Mouse (Mus musculus): ENCODE data around the gene Fmod.

The Fmod gene

DNA sequence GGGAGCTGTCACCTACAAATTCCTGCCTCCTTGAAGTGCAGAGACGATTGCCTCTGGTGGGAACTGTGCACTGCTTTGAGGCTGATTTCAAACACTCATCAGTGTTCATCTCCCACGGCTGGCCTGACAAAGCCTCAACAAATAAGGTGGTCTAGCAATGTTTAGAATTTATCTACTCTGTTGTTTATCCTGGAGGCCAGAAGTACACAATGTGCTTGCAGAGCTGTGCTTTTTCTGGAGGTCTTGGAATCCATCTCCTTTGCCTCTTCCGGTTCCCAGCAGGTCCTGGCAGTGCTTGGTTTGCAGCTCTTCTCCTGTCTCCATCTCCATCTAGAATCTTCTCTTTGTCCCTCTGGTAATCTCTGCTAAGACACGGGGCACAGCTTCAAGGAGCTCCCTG, 19.2 kb downstream of the Fmod start:
- DNase-seq (ENCODE audit: low spot score), result no peak

DNA sequence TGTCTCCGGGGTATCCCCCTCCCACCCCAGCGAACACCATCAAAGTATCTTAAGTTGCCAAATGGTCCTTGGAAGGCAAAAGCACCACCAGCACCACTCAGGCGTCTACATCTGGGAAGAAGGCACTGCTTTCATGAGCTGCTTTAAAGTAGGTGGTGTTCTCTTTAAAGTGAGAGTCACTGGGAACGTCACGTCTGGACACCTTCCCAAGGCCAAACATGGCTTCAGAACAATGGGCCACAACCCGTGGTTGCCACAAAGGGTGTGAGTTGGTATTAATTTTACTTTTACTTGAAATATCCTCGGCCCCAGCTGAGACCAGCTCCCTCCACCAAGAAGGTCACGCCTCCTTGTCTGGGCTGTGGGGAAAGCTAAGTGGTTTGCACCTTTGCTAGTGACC, 20.7 kb downstream of the Fmod start:
- no peak for DNase-seq (ENCODE audit: low spot score)

DNA sequence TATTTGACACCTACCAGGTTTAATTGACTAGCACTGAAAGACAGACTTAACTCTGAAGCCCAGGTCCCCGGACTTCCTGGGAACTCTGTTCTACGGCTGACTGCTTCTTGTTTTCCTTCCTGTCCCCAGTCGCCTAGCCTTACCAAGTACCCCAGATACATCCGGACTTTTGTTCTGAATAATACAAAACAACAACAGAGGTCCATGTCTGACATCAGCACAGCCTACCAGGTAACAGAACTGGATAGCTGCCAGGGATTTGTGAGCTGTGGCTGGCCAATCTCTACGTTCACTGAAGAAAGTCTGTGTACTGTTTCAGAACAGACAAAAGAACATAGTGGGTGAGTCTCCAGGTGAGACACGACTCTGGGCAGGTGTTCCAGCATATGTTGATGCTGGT, 21.8 kb downstream of the Fmod start:
- peak; percentile 68 for DNase-seq (ENCODE audit: low spot score)

DNA sequence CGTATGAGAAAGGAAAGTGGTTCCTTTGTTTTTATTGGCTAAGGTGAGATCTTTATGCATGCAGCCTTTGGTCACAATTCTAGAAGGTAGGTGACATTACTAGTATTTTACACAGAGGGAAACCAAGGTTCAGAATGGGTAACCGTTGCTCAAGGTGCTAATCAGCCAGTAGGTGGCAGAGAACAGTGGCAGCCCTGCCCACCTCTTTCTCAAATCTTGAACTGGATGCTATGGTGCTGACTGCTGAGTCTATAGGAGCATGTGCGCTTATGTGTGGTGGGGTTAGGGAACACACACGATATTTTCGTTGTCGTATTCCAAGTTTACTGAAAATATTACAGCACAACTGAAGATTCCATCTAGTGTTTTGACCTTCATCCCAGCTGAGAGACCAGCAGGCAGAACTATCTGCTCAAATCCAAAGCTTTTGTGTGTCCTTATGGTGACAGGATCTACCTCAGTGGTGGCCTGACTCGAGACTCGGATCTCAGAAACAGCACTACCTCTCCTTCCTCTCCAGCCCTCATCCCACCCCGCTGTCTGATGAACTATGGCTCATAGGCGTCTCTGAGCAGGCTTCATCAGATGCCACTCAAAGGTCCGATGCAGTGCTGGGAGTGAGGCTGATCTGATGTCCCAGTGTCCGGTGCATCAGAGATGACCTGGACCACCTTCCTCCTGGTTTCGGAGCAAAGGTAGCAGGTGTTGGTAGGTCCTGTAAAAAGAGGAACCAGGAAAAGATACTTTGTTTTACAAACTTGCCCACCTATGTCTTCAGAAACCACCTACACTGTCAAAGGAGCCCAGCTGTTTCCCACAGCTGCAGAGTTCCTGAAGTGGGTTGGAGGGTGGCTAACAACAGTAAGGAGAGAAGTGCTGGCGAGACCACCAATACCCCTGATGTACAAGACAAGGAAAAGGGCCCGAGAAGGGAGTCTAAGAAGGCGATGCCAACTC, 23.0 kb downstream of the Fmod start:
- peak; percentile 72 for DNase-seq (ENCODE audit: low spot score)

DNA sequence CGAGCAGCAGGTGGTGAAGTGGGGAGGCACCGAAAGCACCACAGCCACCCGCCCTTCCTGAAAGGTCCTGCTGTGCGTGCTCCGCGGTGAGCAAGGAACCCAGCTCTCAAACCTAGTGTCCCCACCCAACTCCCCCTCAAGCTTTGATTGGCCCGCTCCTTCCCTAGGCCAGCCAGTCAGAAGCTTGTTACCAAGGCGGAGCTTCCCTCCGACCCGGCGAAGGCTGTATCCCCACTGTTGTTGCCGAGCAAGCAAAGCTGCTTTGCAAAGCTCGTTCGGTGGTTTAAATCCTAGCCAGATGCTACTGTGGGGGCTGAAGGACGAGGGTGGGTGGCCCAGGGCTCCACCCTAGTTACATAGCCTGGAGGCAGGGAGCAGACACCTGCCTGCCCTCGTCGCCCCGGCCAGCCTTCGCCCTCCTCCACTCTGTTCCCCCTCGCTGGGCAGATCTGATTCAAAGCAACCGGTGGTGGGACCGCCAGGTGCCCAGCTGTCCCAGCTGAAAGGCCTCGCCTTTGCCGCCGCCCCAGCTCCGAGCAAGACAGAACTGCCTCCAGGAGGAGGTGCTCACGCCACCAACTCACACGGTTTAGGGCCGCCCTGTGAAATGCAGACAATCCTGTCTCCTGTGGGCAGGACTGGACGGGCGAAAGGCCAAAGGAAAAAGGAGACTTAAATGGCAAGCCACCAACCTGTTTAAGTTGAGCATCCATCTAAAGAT, 24.0 kb downstream of the Fmod start:
- DNase-seq (ENCODE audit: low spot score), result peak; percentile 94

DNA sequence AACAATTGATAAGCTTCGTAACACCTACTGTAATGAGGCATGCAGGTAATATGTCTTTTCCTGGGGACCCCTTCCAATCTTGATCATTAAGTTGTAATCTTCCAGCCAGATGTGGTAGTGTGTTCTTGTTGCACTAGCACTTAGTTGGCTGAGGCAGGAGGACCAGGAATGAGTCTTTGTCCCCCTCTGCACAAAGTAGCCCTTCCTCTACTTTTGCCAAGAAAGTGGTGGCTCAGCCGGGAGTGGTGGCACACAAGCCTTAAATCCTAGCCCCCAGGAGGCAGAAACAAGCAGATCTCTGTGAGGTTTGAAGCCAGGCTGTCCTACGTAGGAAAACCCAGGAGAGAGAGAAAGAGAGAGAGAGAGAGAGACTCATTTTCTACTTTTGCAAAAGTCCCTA, 24.9 kb downstream of the Fmod start:
- DNase-seq (ENCODE audit: low spot score), result no peak

DNA sequence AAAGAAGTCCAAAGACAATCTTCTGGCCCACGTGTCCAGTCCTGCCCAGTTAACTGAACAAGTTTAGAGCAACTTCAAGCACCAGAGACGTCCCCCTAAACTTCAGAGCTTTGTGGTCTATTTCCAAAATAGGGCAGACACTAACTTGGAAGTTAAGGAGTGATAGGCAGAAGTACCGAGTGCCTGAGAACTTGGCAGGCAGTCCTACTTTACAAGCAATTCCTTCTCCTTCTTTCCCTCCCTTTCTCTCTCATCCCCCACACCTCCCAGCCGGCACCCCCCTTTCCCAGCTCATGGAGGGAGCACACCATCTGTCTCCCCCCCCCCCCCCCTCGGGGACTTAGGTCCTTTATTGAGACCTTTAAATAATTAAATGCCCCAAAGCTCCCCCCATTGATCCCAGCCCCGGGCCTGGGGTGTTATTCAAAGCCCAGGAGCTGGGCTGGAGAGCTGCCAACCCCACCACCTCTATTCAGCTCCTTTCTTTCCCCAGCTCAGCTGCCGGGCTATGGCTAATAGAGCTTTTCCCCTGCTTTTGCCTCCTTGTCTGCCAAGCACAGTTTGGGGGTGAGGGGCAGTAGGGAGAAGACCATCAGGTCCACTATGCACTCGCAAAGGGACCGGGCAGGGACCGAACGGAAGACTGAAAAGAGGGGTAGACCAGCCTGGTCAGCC, 25.5 kb downstream of the Fmod start:
- DNase-seq (ENCODE audit: low spot score), result no peak

DNA sequence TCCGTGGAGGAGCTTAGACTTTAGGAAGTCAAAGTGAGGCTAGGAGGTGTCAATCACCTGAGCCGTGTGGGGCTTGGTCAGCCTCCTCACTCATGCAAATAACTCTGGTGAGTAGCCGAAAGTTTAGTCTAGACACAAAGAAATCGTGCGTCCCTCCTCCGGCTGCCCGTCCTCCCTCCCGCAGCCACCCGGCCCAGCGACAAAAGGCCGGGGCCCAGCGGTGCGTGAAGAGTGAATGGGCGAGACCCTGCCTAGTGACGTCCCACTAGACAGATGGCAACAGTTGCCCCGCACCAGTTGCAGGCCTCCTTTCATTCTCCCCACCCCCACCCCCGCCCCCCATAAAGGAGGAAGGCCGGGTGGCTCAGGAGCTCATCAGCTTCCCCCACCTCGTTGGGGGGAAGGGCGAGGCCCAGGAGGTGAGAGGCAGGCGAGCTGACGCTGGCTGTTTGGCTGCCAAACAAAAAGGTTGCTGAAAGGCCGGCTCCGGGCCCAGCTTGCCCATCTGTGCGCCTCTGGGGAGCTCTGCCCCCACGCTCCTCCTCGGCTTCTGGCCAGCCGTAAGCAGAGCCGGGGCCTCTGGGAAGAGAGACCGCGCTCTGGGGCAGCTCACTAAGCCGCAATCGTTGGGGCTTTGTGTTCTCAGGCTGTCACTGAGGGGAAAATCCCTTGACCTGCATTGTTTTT, 26.2 kb downstream of the Fmod start:
- peak; percentile 53 for DNase-seq (ENCODE audit: low spot score)

DNA sequence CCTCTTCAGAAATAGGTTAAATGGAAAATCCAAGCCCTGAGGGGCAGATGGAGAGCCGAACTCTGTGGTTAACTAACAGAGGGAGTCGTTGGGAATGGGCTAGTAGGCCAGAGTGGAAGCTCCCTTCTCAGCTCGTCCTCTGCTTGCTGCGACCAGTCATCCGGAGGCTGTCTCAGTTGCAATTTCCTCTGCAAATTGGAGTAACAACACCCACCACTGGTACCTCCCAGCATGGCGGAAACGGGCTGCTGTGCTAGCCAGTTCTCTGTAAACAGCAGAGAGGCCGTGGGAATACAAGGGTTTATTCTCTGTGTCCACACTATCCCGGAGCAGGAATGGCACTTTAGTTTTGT, 26.7 kb downstream of the Fmod start:
- peak; percentile 66 for DNase-seq (ENCODE audit: low spot score)

DNA sequence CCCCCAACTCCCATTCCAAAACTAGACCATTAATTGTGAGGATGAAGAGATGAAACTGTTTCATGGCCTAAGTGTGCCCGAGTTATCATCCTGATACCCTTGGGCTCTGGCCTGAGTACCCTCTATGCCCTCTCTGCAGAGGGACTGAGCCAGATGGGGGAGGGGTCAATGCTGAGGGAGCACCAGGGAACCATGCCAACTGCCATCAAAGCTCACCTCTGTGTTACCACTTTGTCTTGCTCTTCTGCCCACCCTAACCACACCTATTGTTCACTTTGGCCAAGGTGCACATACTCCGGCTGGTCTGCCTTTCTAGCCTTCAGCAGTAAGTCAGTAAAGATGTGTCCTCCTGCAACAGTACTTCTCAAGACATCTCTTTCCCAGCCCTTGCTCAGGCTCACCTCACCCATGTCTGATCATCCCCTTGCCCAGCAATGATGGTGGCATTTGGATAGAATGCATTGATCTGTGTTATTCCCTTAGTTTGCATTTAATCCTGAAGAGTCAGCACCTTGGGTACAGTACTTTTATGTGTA, 27.3 kb downstream of the Fmod start:
- no peak for DNase-seq (ENCODE audit: low spot score)

DNA sequence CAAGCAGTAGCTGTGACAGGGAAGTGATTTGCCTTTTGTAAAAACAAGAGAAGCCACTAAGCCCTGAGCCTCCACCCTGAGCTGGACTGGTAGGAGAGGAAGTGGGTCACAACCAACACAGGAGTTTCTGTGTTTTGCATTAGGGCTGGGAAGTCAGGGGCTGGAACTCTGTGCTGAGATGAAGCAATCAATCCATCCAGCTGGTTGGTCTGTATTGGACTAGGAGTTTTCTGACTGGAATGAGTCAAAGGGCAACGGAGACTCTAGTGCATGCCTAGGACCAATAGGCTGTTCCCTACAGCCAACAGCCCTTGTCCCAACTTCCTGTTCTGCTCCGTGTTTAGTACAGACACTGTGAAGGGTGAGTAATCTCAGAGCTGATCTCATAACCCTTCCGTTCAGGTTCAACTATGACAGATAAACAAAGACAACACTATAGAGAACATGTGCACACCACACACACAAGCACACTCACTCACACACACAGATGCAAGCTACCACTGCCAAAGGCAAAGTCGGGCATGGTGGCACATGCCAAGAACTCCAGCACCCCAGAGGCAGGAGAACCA, 28.3 kb downstream of the Fmod start:
- DNase-seq (ENCODE audit: low spot score), result peak; percentile 63

DNA sequence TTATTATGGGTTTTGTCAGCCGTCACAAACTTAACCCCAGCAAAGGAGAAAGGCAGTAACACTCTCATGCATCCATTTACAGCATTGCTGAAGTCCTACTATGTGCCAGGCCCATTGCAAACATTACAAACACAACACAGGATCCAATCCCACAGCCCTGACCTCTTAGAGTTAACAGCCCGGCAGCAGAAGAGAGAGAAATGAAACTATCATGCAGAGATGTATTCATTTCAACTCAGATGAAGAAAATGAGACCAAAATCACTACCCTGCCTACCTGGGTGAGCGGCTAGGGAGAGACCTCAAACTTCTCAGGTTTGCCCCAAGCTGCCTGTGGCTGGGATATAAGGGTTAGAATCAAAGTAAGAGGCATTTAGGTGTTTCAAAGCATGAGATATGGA, 29.5 kb downstream of the Fmod start:
- no peak for DNase-seq (ENCODE audit: low spot score)

DNA sequence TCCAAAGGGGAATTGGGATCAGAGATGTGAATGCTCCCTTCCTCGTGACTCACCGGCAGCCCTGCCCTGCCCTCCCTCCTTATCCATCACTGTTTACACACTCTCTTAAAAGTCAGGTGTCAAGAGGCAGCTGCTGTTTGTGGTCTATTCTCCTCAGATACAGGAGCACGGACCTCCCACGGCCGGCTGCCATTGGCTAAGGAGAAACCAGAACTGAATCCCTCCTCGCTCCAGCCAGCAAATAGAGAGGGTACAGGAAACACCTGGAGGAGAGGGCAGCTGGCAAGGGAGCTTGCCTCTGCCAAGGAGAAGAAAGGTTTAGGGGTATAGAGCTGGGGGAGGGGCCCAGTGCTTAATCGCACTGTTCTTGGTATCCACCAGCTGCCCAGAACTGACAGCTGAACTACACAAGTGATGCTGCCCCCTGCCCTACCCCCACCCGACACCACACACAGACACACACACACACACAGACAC, 30.1 kb downstream of the Fmod start:
- DNase-seq (ENCODE audit: low spot score), result peak; percentile 84

DNA sequence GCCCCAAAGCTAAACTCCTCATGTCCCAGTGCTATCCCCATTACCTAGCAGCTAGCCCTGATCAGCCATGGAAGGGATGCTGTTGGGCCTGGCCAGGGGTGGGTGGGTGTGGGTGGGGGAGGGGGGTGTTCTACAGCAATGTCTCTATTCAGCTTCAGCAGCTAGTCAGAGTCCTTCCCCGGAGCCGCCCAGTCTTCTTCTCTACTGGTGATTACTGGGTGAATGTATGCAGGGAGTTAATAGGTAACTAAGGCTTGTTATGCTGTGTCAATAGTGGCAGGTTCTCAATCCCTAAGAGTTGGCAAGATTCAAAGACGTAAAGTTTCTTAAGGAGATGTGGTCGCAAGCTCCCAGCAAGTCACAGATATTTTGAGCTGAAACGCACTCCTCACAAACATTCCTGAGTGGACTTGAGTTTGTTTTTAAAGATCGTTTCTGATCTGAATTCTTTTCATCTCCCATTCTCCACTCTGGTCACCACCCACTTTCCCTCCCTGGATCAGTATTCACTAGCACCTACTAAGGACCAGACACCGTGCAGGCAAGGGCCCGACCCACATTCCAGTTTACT, 33.1 kb downstream of the Fmod start:
- DNase-seq (ENCODE audit: low spot score), result no peak

DNA sequence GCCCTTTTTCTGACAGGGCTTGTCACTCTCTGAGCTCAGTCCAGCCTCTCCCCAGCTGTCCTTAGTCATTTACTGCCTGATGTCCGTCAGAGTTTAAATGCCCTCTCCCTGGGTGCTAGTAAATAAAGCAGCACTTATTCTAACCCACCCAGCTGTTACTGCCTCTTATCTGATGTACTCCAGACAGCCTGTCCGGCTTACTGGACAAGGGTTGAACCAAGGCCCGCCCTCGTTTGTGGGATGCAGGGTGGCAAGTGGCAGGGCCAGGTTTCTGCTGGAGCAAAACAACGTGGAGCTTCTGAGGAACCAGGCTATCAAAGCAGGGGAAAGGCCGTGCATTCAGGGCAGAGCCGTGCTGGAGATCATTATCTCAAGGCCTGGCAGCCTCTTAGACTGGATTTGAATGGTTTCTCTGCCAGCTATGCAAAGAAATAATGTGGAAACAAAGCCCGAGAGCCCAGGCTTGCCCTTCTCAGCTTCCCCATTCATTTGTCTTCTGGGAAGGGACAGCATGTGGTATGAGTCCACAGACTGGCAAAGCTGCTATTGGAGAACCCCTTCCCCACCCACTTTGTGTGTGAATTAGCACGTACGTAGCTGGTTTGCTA, 34.5 kb downstream of the Fmod start:
- no peak for DNase-seq (ENCODE audit: low spot score)

DNA sequence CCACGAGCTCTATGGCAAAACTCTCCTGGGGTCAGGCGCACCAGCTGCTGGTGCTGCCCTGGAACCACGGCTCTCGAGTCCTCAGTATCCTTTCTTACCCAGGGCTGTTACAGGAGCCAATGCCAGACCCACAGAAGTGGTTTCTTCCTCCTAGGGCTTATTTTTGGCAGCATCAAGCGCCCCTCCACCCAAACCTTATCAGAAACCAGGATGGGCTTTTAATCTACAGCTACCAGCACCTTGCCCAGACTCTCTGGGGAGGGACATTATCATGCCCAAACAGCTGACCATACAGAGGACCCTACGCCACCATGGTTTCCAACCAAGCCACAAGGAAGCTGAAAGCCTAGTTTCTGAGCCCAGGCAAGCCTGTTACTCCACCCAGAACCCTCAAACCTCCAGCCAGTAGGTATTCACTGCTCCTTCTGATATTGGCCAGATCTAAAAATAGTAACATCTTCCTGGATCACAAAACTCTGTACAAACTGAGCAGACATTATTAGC, 36.1 kb downstream of the Fmod start:
- DNase-seq (ENCODE audit: low spot score), result no peak

DNA sequence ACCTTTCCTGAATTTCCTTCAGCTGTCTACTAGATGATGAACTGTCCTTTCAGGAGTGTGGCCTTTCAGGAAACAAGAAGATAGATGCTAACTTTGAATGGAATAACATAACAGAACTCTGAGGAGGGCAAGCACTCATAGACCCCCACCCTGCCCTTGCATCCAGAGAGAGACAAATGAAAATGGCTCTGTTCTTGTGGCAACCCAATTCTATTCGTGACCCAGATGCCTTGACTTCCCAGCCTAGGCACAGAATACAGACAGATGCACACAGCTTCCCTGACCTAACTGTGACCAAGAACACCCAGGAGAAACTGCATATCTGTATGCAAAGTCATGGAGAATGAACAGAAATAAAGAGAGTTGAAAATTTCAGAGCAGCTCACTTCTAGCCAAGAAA, 36.6 kb downstream of the Fmod start:
- DNase-seq (ENCODE audit: low spot score), result no peak

DNA sequence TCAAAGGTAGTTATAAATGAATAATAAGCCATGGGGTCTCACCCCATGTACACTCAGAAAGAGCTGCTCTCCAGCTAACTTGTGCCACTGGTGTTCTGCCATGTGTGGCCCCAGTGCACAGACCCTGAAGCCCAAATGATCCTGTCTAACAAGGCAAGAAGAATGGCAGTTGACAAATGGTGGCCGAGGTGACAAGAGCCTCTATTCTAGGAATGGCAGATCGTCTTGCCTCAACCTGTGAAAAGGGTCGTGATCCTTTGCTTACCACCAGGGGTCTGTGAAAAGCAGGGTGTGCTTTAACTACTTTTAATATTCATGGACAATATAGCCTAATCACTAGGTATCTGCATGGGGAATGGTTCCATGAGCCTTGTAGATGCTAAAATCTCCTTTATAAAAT, 37.1 kb downstream of the Fmod start:
- no peak for DNase-seq (ENCODE audit: low spot score)

DNA sequence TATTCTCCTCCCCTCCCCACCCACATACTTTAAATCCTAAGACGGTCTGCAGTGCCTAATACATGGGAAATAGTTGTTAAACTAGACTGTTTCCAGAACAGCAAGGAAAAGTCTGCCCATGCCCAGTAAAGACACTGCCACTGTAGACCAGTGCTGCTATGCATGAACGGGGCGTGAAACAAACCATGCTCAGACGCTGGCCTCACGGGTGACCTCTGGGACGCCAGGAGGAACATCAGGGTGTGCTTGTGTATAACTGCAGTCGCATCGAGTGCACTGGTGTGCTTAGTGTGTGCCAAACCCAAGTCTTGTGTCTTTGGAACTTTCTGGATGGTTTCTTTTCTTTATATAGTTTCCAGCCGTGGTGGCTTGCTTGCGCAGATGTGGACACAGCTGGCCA, 37.6 kb downstream of the Fmod start:
- DNase-seq (ENCODE audit: low spot score), result no peak

DNA sequence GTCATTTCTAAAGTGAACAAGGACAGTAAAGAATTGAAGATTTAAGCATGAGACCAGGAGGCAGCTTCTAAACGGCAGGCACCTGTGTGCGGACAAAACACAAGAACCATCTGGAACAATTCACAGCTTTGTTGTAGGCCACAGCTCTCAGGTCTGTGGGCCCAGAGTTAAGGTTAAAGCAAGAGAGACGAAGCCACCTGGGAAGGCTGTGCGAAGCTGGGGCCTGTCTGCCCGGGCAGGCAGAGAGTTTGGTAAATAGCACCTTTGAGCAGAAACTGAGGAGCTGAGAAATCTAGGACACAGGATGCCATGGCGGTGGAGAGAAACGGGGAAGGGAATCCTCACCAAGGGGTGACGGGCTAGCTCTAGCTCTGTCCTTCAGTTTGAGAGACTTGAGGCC, 38.5 kb downstream of the Fmod start:
- no peak for DNase-seq (ENCODE audit: low spot score)

DNA sequence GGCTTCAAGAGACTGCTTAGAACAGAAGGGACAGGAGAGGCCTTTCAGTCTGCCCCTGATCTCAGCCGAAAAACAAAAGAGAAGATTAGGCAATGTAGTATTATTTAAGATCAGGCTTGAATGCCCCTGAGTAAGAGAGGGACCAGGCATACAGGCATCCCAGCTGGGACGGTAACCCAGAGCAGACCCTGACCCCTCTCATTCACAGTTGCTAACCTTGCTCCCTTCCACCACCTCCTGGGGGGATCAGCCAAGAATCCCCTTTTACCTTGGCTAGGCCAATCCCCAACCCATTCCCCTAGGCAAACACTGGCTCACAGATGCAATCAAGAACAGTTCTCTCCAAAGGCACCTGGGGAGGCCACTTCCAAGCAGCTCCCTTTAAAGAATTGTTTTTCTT, 39.7 kb downstream of the Fmod start:
- DNase-seq (ENCODE audit: low spot score), result no peak

All from T-cell, adult 2 months (primary cell).